Mouse (Mus musculus): Measurements from ENCODE around the gene Skiv2l. TPM values are rescaled to one million over a fixed set of nuclear protein-coding genes. Genes with fewer than 3 reads are reported as not detected.

Skiv2l gene
- total and polyA plus RNA-seq, 3 experiments = 22.0 to 50.5 (median 35.2) TPM

DNA sequence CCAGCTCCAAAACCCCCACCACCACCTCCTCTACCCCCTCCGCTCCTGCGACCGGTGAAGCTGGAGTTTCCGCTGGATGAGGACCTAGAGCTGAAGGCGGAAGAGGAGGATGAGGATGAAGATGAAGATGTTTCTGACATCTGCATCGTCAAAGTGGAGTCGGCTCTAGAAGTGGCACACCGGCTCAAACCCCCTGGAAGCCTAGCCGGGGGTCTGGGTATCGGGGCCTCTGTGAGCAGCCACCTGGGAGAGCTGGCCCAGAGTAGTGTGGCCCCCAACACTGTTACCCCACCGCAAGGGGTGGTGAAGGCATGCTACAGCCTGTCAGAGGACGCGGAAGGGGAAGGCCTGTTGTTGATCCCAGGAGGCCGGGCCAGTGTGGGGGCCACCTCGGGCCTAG lies 45.7 kb upstream of the Skiv2l start:
- H3K79me2 ChIP-seq (replicated peaks; ENCODE audit: control insufficient read depth, extremely low read depth, insufficient read depth, poor library complexity, severe bottlenecking) = peaks cover 9% of the 10 kb centered on the region
- no peak overlapping the region for H3K4me3 ChIP-seq (replicated peaks in 1 of 3; ENCODE audit: low read depth in 2 of 3, low read length in 2 of 3, poor library complexity in 1 of 3)
- H3K9me3 ChIP-seq (replicated peaks; ENCODE audit: low read length) = peaks cover 5% of the 10 kb centered on the region
- H3K9ac ChIP-seq (ENCODE audit: insufficient read depth, low read depth) = no peak overlapping the region
- dilution Hi-C loops (cut with MboI; ENCODE audit: extremely low pct_ligation_motif_present, extremely low pct_unique_long_range_greater_than_20kb, low sequenced_read_pairs) (no loop called here), in situ Hi-C loops (cut with MboI; ENCODE audit: low pct_ligation_motif_present, low pct_unique_long_range_greater_than_20kb, low sequenced_read_pairs) (no loop called here)
- no peak for DNase-seq (ENCODE audit: extremely low read depth)
- no peak for TF ChIP-seq BHLHE40 (IDR thresholded peaks at IDR 0.05; ENCODE audit: low read depth, low read length)
- TF ChIP-seq TBP (conservative IDR thresholded peaks at IDR 0.05; ENCODE audit: low read depth, low read length) = no peak
- no peak for TF ChIP-seq CHD2 (IDR thresholded peaks at IDR 0.05; ENCODE audit: low read length)
- TF ChIP-seq EP300 (IDR thresholded peaks at IDR 0.05; ENCODE audit: low read length) = no peak
- TF ChIP-seq JUN (IDR thresholded peaks at IDR 0.05; ENCODE audit: insufficient read depth, low read depth, low read length) = no peak
- TF ChIP-seq RAD21 (IDR thresholded peaks at IDR 0.05; ENCODE audit: low read depth, low read length) = no peak
- no peak for TF ChIP-seq CTCF (conservative IDR thresholded peaks at IDR 0.05 in 1 of 2, IDR thresholded peaks at IDR 0.05 in 1 of 2; ENCODE audit: low read depth in 2 of 2, low read length in 2 of 2)
- TF ChIP-seq POLR2A (IDR thresholded peaks at IDR 0.05; ENCODE audit: low read depth, low read length) = no peak
- TF ChIP-seq ZNF384 (IDR thresholded peaks at IDR 0.05; ENCODE audit: low read depth, low read length) = no peak
- no peak for TF ChIP-seq E2F4 (IDR thresholded peaks at IDR 0.05; ENCODE audit: insufficient replicate concordance, low read depth, low read length)
- TF ChIP-seq KAT2A (IDR thresholded peaks at IDR 0.05; ENCODE audit: insufficient replicate concordance, low read length) = no peak
- no peak for TF ChIP-seq MEF2A (IDR thresholded peaks at IDR 0.05; ENCODE audit: borderline replicate concordance, low read depth, low read length)
- no peak for TF ChIP-seq UBTF (IDR thresholded peaks at IDR 0.05; ENCODE audit: low read depth, low read length)
- TF ChIP-seq MXI1 (IDR thresholded peaks at IDR 0.05; ENCODE audit: low read depth, low read length) = no peak
- TF ChIP-seq MAZ (IDR thresholded peaks at IDR 0.05; ENCODE audit: low read depth, low read length) = no peak
- TF ChIP-seq RCOR1 (conservative IDR thresholded peaks at IDR 0.05; ENCODE audit: low read depth, low read length) = no peak
- TF ChIP-seq GABPA (IDR thresholded peaks at IDR 0.05; ENCODE audit: insufficient replicate concordance, low read depth, low read length) = no peak
- no peak for TF ChIP-seq NELFE (IDR thresholded peaks at IDR 0.05; ENCODE audit: low read depth, low read length)
- TF ChIP-seq ZKSCAN1 (IDR thresholded peaks at IDR 0.05; ENCODE audit: borderline replicate concordance, low read depth, low read length) = no peak
- H3K4me1 ChIP-seq (ENCODE audit: control insufficient read depth in 1 of 2, insufficient read depth in 2 of 2) = peaks cover 7 to 25% of the 10 kb centered on the region in 2 experiments
- no peaks in the 10 kb centered on the region for H3K27me3 ChIP-seq (replicated peaks)
- no peak overlapping the region for H3K4me2 ChIP-seq (ENCODE audit: insufficient read depth, low read depth, poor library complexity, severe bottlenecking)
- H3K27ac ChIP-seq (ENCODE audit: insufficient read depth, low read depth) = no peak overlapping the region
- peaks cover 2 to 15% of the 10 kb centered on the region in 2 experiments for H3K36me3 ChIP-seq (replicated peaks in 1 of 2; ENCODE audit: control insufficient read depth in 1 of 2, insufficient read depth in 1 of 2, low read length in 1 of 2)

DNA sequence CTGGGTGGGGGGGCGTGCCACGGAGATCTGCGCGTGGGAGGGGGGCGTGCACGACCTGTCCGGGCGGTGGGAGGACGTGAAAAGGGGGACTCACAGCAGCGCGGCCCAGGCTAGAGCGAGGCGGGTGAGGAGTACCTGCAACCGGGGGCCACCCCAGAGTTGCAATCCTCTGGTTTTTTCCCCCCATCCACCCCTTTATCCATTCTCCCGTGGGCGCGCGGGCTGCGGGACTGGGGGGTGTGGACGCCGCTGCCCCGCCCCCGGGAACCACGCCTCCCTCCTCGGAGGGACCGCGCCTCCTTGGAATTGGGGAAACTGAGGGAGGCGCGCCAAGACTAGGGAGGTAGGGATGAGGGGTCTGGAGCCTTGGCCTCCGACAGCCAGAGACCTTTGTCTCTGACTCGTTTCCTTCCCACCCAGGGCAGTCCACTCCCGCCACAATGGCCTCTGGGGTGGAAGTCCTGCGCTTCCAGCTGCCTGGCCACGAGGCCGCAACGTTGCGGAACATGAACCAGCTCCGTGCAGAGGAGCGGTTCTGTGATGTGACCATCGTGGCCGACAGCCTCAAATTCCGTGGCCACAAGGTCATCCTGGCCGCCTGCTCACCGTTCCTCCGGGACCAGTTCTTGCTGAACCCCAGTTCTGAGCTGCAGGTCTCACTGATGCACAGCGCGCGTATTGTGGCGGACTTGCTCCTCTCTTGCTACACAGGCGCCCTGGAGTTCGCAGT lies 45.0 kb upstream of the Skiv2l start:
- Histone ChIP-seq H3K4me3 (replicated peaks in 1 of 3; ENCODE audit: low read depth in 2 of 3, low read length in 2 of 3, poor library complexity in 1 of 3) (peak overlapping the region; percentile 44 to 78 (median 64)), H3K9ac (ENCODE audit: insufficient read depth, low read depth) (peak overlapping the region; percentile 97), H3K36me3 (replicated peaks in 1 of 2; ENCODE audit: control insufficient read depth in 1 of 2, insufficient read depth in 1 of 2, low read length in 1 of 2) (peaks cover 2 to 15% of the 10 kb centered on the region in 2 experiments), H3K4me1 (ENCODE audit: control insufficient read depth in 1 of 2, insufficient read depth in 2 of 2) (peaks cover 7 to 27% of the 10 kb centered on the region in 2 experiments), H3K79me2 (replicated peaks; ENCODE audit: control insufficient read depth, extremely low read depth, insufficient read depth, poor library complexity, severe bottlenecking) (peaks cover 5% of the 10 kb centered on the region), H3K4me2 (ENCODE audit: insufficient read depth, low read depth, poor library complexity, severe bottlenecking) (peak overlapping the region; percentile 75), H3K27me3 (replicated peaks) (no peaks in the 10 kb centered on the region), H3K9me3 (replicated peaks; ENCODE audit: low read length) (peaks cover 5% of the 10 kb centered on the region), H3K27ac (ENCODE audit: insufficient read depth, low read depth) (0 out of 2 replicates have a peak overlapping the region, but pooled peaks have one; percentile 5)
- dilution Hi-C loops (cut with MboI; ENCODE audit: extremely low pct_ligation_motif_present, extremely low pct_unique_long_range_greater_than_20kb, low sequenced_read_pairs) (no loop called here), in situ Hi-C loops (cut with MboI; ENCODE audit: low pct_ligation_motif_present, low pct_unique_long_range_greater_than_20kb, low sequenced_read_pairs) (no loop called here)
- no peak for DNase-seq (ENCODE audit: extremely low read depth)
- TF ChIP-seq MXI1 (IDR thresholded peaks at IDR 0.05; ENCODE audit: low read depth, low read length) (no peak), ZMIZ1 (IDR thresholded peaks at IDR 0.05; ENCODE audit: low read depth, low read length) (0 out of 2 replicates have a peak, but pooled peaks have one; percentile 21)
